Mouse (Mus musculus): ENCODE results near the gene Ccdc9b. TPM values are rescaled to one million over a fixed set of nuclear protein-coding genes. Genes with fewer than 3 reads are reported as not detected.

The Ccdc9b gene
- total RNA-seq (2023) = 0.71 TPM

GRCm38 (mm10) chr2:118761906-118762783, at the start of gene Ccdc9b:
Gene Ccdc9b (minus strand): TSS chr2:118762661.

DNA sequence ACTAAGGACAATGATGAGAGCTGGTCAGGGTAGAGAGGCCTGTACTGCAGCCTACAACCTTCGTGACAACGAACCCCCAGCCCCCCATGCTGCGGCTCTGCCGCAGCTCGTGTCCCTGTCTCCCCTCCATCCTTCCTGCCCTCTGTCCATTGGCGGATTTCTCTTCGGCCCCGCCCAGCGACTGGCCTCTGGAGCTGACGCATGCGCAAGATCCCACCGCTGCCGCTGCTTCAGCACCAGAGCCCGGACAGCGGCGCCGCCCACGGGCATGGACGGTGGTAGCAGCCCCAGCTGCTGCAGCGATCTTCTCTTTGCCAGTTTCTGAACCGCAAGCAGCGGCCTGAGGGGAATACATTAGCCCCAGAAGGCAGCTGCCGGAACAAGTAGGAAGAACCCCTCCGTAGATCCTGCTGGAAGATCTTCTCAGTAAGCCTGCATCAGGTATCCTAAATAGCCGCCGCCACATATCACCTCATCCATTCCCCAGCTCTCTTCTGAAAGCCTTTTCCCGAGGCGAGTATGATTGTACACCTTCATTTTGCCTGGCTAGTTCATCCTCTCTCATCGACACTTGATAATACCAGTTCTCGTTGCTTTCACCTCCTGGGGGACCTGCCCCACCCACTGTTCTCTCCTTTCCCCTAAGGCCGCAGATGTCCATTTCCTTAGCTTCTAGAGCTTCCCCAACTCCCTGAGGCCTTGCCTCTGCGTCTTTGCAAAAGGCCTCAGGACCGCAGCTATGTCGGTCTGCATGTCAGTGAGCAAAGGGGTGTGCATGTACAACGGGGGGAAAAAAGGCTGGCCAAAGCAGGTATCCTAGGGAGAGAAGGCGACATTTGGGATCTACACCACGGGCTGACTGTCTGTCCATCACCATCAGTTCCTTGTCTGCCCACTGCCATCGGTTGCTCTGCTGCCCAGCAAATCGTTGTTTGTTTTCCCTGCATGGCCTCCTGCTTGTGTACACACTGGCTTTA, 17.3 kb upstream of the Ccdc9b start, which contains the start of gene Disp2:
Gene Disp2 (plus strand): TSS at position 216 of the 977 bp plus-strand sequence.

GRCm38 (mm10) chr2:118772158-118772874, 9.9 kb upstream of the Ccdc9b start, which contains the start of gene Phgr1:
Gene Phgr1 (plus strand): TSS chr2:118772769.

GRCm38 (mm10) chr2:118745232-118745884, 17.1 kb downstream of the Ccdc9b start, which contains the start of gene Inafm2:
Gene Inafm2 (plus strand): TSS chr2:118745758.

GRCm38 (mm10) chr2:118728337-118728736, 34.1 kb downstream of the Ccdc9b start, which contains the start of gene Plcb2:
Gene Plcb2 (minus strand): TSS chr2:118728438.

Other genes starting within 250 kb of the Ccdc9b start
- 5.4 TPM for gene Bmf, start 213.0 kb downstream of the Ccdc9b start, total RNA-seq (2023)
- 1.9 TPM for gene Bub1b, start 164.4 kb downstream of the Ccdc9b start, total RNA-seq (2023)
- 0.53 TPM for gene Pak6, start 99.4 kb downstream of the Ccdc9b start, total RNA-seq (2023)
- 1.0 TPM for gene Ankrd63, start 58.7 kb downstream of the Ccdc9b start, total RNA-seq (2023)
- 121 TPM for gene Plcb2, start 34.2 kb downstream of the Ccdc9b start, total RNA-seq (2023)
- 22.3 TPM for gene Inafm2, start 16.9 kb downstream of the Ccdc9b start, total RNA-seq (2023)
- not detected for gene Phgr1, start 10.1 kb upstream of the Ccdc9b start, total RNA-seq (2023)
- gene Disp2, start 17.1 kb upstream of the Ccdc9b start, total RNA-seq (2023) = not detected
- gene Knstrn, start 51.3 kb upstream of the Ccdc9b start, total RNA-seq (2023) = 5.9 TPM
- gene Ivd, start 99.3 kb upstream of the Ccdc9b start, total RNA-seq (2023) = 76.7 TPM
- 36.4 TPM for gene Bahd1, start 137.7 kb upstream of the Ccdc9b start, total RNA-seq (2023)
- gene Chst14, start 163.8 kb upstream of the Ccdc9b start, total RNA-seq (2023) = 3.8 TPM